Mouse (Mus musculus): ENCODE results near the gene Ccdc12.

DNA sequence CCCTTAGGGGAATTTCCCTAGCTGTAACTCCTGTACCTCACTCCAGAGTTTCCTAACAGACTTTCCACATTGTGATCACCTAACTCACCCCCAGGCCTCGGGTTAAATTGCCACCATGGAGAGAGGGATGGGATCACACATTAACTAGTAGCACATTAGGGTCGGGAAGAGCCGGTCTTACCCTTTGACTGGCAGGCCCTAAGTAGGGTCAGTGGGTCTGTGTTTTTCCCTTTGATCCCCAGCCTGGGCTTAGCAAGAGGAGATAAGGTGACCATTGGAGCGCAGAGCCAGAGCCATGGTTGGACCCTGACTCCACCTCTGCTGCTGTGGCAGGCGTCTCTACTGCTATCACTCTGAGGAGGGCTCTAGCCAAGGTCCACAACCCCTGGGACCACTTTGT lies 89.4 kb downstream of the Ccdc12 start:
- no peak for TF ChIP-seq POLR2A (IDR thresholded peaks at IDR 0.05; ENCODE audit: extremely low read depth, insufficient read depth, low read length)
- TF ChIP-seq CTCF (IDR thresholded peaks at IDR 0.05; ENCODE audit: extremely low read depth, insufficient read depth, low read length) = no peak

All from cortical plate, adult 2 months (tissue).